ENCODE assay signal across 22 mouse cellular contexts in genomic region chr7:37431471-37431870, GRCm38 (mm10).
DNase-seq lines count a peak whose midpoint lies in the region; ATAC-seq and TF ChIP-seq lines count a peak whose summit lies in the region.
"Had no signal": no experiment of that assay in that cellular context is flagged by ENCODE, and none has a peak within 500 bp of the region (broad histone marks: within the 10 kb centered on the region; RNA-seq: fewer than 3 reads in every experiment).

No protein-coding gene starts in this region.

- no peaks in the 10 kb centered on the region for H3K27me3 ChIP-seq in forebrain, embryonic 11.5 days (ENCODE audit: control insufficient read depth, insufficient read depth, low read length)
- H3K27me3 ChIP-seq in forebrain, embryonic 10.5 days (ENCODE audit: poor library complexity, severe bottlenecking): no peaks in the 10 kb centered on the region
- H3K27me3 ChIP-seq in hindbrain, embryonic 14.5 days (ENCODE audit: control insufficient read depth, insufficient read depth, low read length): no peaks in the 10 kb centered on the region
- no peaks in the 10 kb centered on the region for H3K27me3 ChIP-seq in hindbrain, embryonic 10.5 days (ENCODE audit: insufficient read depth, poor library complexity, severe bottlenecking)
- no peaks in the 10 kb centered on the region for H3K27me3 ChIP-seq in forebrain, postnatal 0 days (ENCODE audit: insufficient read depth, low read length)
- H3K27me3 ChIP-seq: embryonic facial prominence, embryonic 12.5 days; hindbrain, embryonic 12.5 days had no signal

- TF ChIP-seq CTCF in forebrain, postnatal 0 days (IDR thresholded peaks at IDR 0.05; ENCODE audit: low read depth): no peak

- H3K4me1 ChIP-seq in forebrain, embryonic 11.5 days (replicated peaks; ENCODE audit: control insufficient read depth, insufficient read depth, low read length): 0 out of 2 replicates have a peak, but pooled peaks cover 5% of the 10 kb centered on the region
- peaks cover 18% of the 10 kb centered on the region for H3K4me1 ChIP-seq in forebrain, embryonic 10.5 days
- H3K4me1 ChIP-seq in hindbrain, embryonic 14.5 days (replicated peaks; ENCODE audit: control insufficient read depth, insufficient read depth, low read length): peaks cover 12% of the 10 kb centered on the region; the same call in 1 of the 2 replicates
- H3K4me1 ChIP-seq in hindbrain, embryonic 10.5 days (replicated peaks): peaks cover 16% of the 10 kb centered on the region
- no peaks in the 10 kb centered on the region for H3K4me1 ChIP-seq in forebrain, postnatal 0 days (ENCODE audit: insufficient read depth)
- H3K4me1 ChIP-seq: embryonic facial prominence, embryonic 12.5 days had no signal

- no peak overlapping the region for H3K27ac ChIP-seq in forebrain, embryonic 11.5 days (ENCODE audit: low read depth, low read length)
- H3K27ac ChIP-seq in forebrain, embryonic 10.5 days: no peak overlapping the region
- 0 out of 2 replicates have a peak overlapping the region, but pooled peaks have one; percentile 38 for H3K27ac ChIP-seq in hindbrain, embryonic 14.5 days
- no peak overlapping the region for H3K27ac ChIP-seq in hindbrain, embryonic 10.5 days
- H3K27ac ChIP-seq in forebrain, postnatal 0 days (ENCODE audit: low read depth, low read length): no peak overlapping the region
- H3K27ac ChIP-seq: embryonic facial prominence, embryonic 12.5 days; hindbrain, embryonic 12.5 days had no signal

- 77% methylated on average over 10 of the region's 10 CpGs for WGBS in forebrain, embryonic 11.5 days
- 90% methylated on average over 10 of the region's 10 CpGs for WGBS in forebrain, embryonic 10.5 days
- 52% methylated on average over 10 of the region's 10 CpGs for WGBS in hindbrain, embryonic 14.5 days
- WGBS in hindbrain, embryonic 10.5 days: 82% methylated on average over 10 of the region's 10 CpGs
- WGBS in forebrain, postnatal 0 days: 33% methylated on average over 10 of the region's 10 CpGs

- no peak overlapping the region for H3K4me3 ChIP-seq in forebrain, embryonic 11.5 days (ENCODE audit: low read depth, low read length)
- no peak overlapping the region for H3K4me3 ChIP-seq in forebrain, embryonic 10.5 days
- no peak overlapping the region for H3K4me3 ChIP-seq in hindbrain, embryonic 14.5 days (replicated peaks; ENCODE audit: low read length)
- no peak overlapping the region for H3K4me3 ChIP-seq in hindbrain, embryonic 10.5 days
- no peak overlapping the region for H3K4me3 ChIP-seq in forebrain, postnatal 0 days (ENCODE audit: low read depth, low read length)
- H3K4me3 ChIP-seq: embryonic facial prominence, embryonic 12.5 days; hindbrain, embryonic 12.5 days had no signal

- no peak for ATAC-seq in forebrain, embryonic 11.5 days (replicated peaks; ENCODE audit: low FRiP score)
- ATAC-seq in hindbrain, embryonic 14.5 days (ENCODE audit: low FRiP score): no peak
- ATAC-seq in forebrain, postnatal 0 days: peak; percentile 77; the same call in 1 of the 2 replicates
- ATAC-seq: CD4-positive, CD25-positive, alpha-beta regulatory T cell, adult 4 months; intestine, embryonic 16.5 days had no signal

- no peaks in the 10 kb centered on the region for H3K9me3 ChIP-seq in forebrain, embryonic 11.5 days (ENCODE audit: control insufficient read depth, low read length)
- H3K9me3 ChIP-seq in forebrain, embryonic 10.5 days: no peaks in the 10 kb centered on the region
- H3K9me3 ChIP-seq in hindbrain, embryonic 14.5 days (ENCODE audit: control insufficient read depth, low read length): no peaks in the 10 kb centered on the region
- H3K9me3 ChIP-seq in hindbrain, embryonic 10.5 days: no peaks in the 10 kb centered on the region
- no peaks in the 10 kb centered on the region for H3K9me3 ChIP-seq in forebrain, postnatal 0 days (ENCODE audit: low read length)
- H3K9me3 ChIP-seq: embryonic facial prominence, embryonic 12.5 days; hindbrain, embryonic 12.5 days had no signal

- peak; percentile 38 for DNase-seq in forebrain, embryonic 11.5 days (ENCODE audit: low spot score)
- DNase-seq in forebrain, embryonic 10.5 days (ENCODE audit: extremely low spot score, low spot score): no peak
- DNase-seq in hindbrain, embryonic 14.5 days (ENCODE audit: low spot score): no peak
- DNase-seq in hindbrain, embryonic 10.5 days (ENCODE audit: low spot score): no peak
- peak; percentile 12 for DNase-seq in thymus, postnatal 14 days
- DNase-seq in thymus, postnatal 36 days: no peak
- DNase-seq in forebrain, postnatal 0 days: peak; percentile 46
- no peak for DNase-seq in lung, postnatal 4 days
- DNase-seq: adrenal gland, postnatal 10 days; B cell, adult 2 months; cerebellum, adult 11-12 months; cerebellum, adult 9-10 months; cerebellum, postnatal 25 days; gastrocnemius, postnatal 36 days; heart, adult 18-20 months; heart, postnatal 36 days had no signal

- H3K4me2 ChIP-seq in forebrain, embryonic 11.5 days (ENCODE audit: low read depth, low read length, severe bottlenecking): no peak overlapping the region
- H3K4me2 ChIP-seq in hindbrain, embryonic 14.5 days (replicated peaks): no peak overlapping the region
- peak overlapping the region; percentile 22 for H3K4me2 ChIP-seq in forebrain, postnatal 0 days (ENCODE audit: low read depth)
- H3K4me2 ChIP-seq: embryonic facial prominence, embryonic 12.5 days; heart, embryonic 11.5 days; hindbrain, embryonic 12.5 days had no signal

- H3K36me3 ChIP-seq in forebrain, embryonic 11.5 days (ENCODE audit: control insufficient read depth, insufficient read depth, low read length): no peaks in the 10 kb centered on the region
- H3K36me3 ChIP-seq in forebrain, embryonic 10.5 days (replicated peaks): no peaks in the 10 kb centered on the region
- H3K36me3 ChIP-seq in hindbrain, embryonic 14.5 days (replicated peaks; ENCODE audit: control insufficient read depth, insufficient read depth): no peaks in the 10 kb centered on the region
- no peaks in the 10 kb centered on the region for H3K36me3 ChIP-seq in hindbrain, embryonic 10.5 days
- H3K36me3 ChIP-seq in forebrain, postnatal 0 days (ENCODE audit: insufficient read depth): no peaks in the 10 kb centered on the region
- H3K36me3 ChIP-seq: embryonic facial prominence, embryonic 12.5 days; G1E; hindbrain, embryonic 12.5 days had no signal

- H3K9ac ChIP-seq in forebrain, embryonic 11.5 days (ENCODE audit: low read length): no peak overlapping the region
- H3K9ac ChIP-seq in hindbrain, embryonic 14.5 days: no peak overlapping the region
- H3K9ac ChIP-seq in forebrain, postnatal 0 days: no peak overlapping the region
- H3K9ac ChIP-seq: embryonic facial prominence, embryonic 12.5 days; hindbrain, embryonic 12.5 days had no signal

Comparison
In these comparisons a context has a peak if more than half of its experiments do, and no peak if none do; other contexts are left out.
1. DNase-seq: peak in forebrain, embryonic 11.5 days (single experiment), thymus, postnatal 14 days (single experiment) and forebrain, postnatal 0 days (single experiment); none in forebrain, embryonic 10.5 days (single experiment), hindbrain, embryonic 14.5 days (single experiment), hindbrain, embryonic 10.5 days (single experiment), thymus, postnatal 36 days (0 of 2) and lung, postnatal 4 days (0 of 2).